Mouse (Mus musculus): ENCODE data around the gene Clec10a.

GRCm38 (mm10) chr11:70214856-70215209, 58.8 kb downstream of the Clec10a start:
- TF ChIP-seq POLR2A (IDR thresholded peaks at IDR 0.05; ENCODE audit: insufficient read depth, low read depth, low read length) (no peak), CTCF (IDR thresholded peaks at IDR 0.05; ENCODE audit: insufficient read depth, low read depth, low read length) (no peak)
